Mouse (Mus musculus) liver, postnatal 0 days (tissue): Measurements from ENCODE around the gene Wfdc11.

ENCODE experiments used
- CTCF ChIP-seq: sonication (generic); IDR thresholded peaks from 2 replicates; pipeline ENCODE4 v1.5.1; 2016; ENCODE audit warnings: antibody characterized with exemption, low read depth
- EP300 ChIP-seq: IDR thresholded peaks from 2 replicates; pipeline ENCODE4 v1.6.1; 2016; ENCODE audit warnings: antibody characterized with exemption, low read depth, mild to moderate bottlenecking

GRCm38 (mm10) chr2:164704235-164704634 is 30.3 kb upstream of the Wfdc11 start:
- TF ChIP-seq CTCF (peak; percentile 23; the same call in 1 of the 2 replicates), EP300 (no peak)
